Mouse (Mus musculus): Measurements from ENCODE around the gene Mycbp.

GRCm38 (mm10) chr4:123929994-123930393 is 25.4 kb downstream of the Mycbp start:
- no peak for TF ChIP-seq CTCF (IDR thresholded peaks at IDR 0.05; ENCODE audit: control insufficient read depth, insufficient read depth, insufficient read length)
- no peak for TF ChIP-seq CEBPB (IDR thresholded peaks at IDR 0.05; ENCODE audit: low read depth)
- no peak for TF ChIP-seq MYOD1 (IDR thresholded peaks at IDR 0.05; ENCODE audit: control insufficient read depth, insufficient read length, low read depth)
- TF ChIP-seq USF1 (IDR thresholded peaks at IDR 0.05; ENCODE audit: low read depth), result no peak
